Mouse (Mus musculus) neural tube, embryonic 14.5 days (tissue): ENCODE results near the gene Gm47969. TPM values are rescaled to one million over a fixed set of nuclear protein-coding genes. Genes with fewer than 3 reads are reported as not detected.

Source experiments
- ATAC-seq: fragments of 200-750 bp; cut with Nextera tagmentation; 2 replicates; pipeline ENCODE4 v1.8.0; 2017; ENCODE audit warnings: low read depth, mild to moderate bottlenecking, moderate TSS enrichment, moderate library complexity
- H3K27ac ChIP-seq: fragments of 300-500 bp; sonication (generic); 2 replicates; pipeline ENCODE4 v1.5.1; 2014; ENCODE audit warnings: low read depth, mild to moderate bottlenecking, control low read depth, low read length, moderate library complexity, mixed read lengths
- H3K27me3 ChIP-seq: fragments of 300-500 bp; sonication (generic); 2 replicates; pipeline ENCODE4 v1.6.1; 2014; ENCODE audit warnings: low read length; ENCODE audit not compliant: control insufficient read depth, insufficient read depth
- H3K36me3 ChIP-seq: fragments of 300-500 bp; sonication (generic); 2 replicates; pipeline ENCODE4 v1.6.1; 2014; ENCODE audit warnings: low read length, mixed read lengths; ENCODE audit not compliant: control insufficient read depth, insufficient read depth
- H3K4me1 ChIP-seq: fragments of 300-500 bp; sonication (generic); 2 replicates; pipeline ENCODE4 v1.6.1; 2014; ENCODE audit warnings: low read length; ENCODE audit not compliant: control insufficient read depth, insufficient read depth
- H3K4me2 ChIP-seq: fragments of 300-500 bp; sonication (generic); 2 replicates; pipeline ENCODE4 v1.6.1; 2014; ENCODE audit warnings: mild to moderate bottlenecking, low read depth, low read length, control low read depth
- H3K4me3 ChIP-seq: fragments of 300-500 bp; sonication (generic); 2 replicates; pipeline ENCODE4 v1.5.1; 2014; ENCODE audit warnings: low read depth, low read length, control low read depth, mixed read lengths
- H3K9ac ChIP-seq: fragments of 300-500 bp; sonication (generic); replicated peaks from 2 replicates; pipeline ENCODE4 v1.6.1; 2014; ENCODE audit warnings: low read depth, mild to moderate bottlenecking, control low read depth, low read length, mixed read lengths
- H3K9me3 ChIP-seq: fragments of 300-500 bp; sonication (generic); 2 replicates; pipeline ENCODE4 v1.6.1; 2016; ENCODE audit warnings: low read length; ENCODE audit not compliant: control insufficient read depth
- WGBS: fragments of 180-500 bp; shearing (Covaris S2); extraction: QIAGEN DNeasy Blood & Tissue Kit; methylation state at CpG from one replicate; pipeline ENCODE4 v1.1.7; 2014; 5-methylcytosine and 5-hydroxymethylcytosine counted together
- polyA plus RNA-seq: library from polyadenylated mRNA; unstranded; fragments of >200 nt; fragmentation: Nextera tagmentation; extraction: Ambion mirVana; gene quantifications from 2 replicates; pipeline ENCODE4 v1.2.1, GENCODE M21; 2014

Gene Gm47969
- polyA plus RNA-seq, 1 experiment from 2014 or later: not detected

- Histone ChIP-seq H3K36me3 (no peaks in the 10 kb centered on the region), H3K27me3 (no peaks in the 10 kb centered on the region)
- 91% methylated on average over 4 of the region's 4 CpGs for WGBS
These were observed 21.8 kb downstream of the Gm47969 start for GRCm38 (mm10) chr1:83066577-83066976.

GRCm38 (mm10) chr1:83067205-83067604 lies 22.5 kb downstream of the Gm47969 start:
- no peak for ATAC-seq
- no peaks in the 10 kb centered on the region for H3K36me3 ChIP-seq
- H3K4me3 ChIP-seq: no peak overlapping the region
- H3K27me3 ChIP-seq: no peaks in the 10 kb centered on the region
- H3K4me2 ChIP-seq: no peak overlapping the region
- no peaks in the 10 kb centered on the region for H3K4me1 ChIP-seq
- no peak overlapping the region for H3K27ac ChIP-seq
- no peak overlapping the region for H3K9ac ChIP-seq
- WGBS: 91% methylated on average over 10 of the region's 10 CpGs
- H3K9me3 ChIP-seq: no peaks in the 10 kb centered on the region

More at GRCm38 (mm10) chr1:83066577-83066976, 21.8 kb downstream of the Gm47969 start:
- no peak overlapping the region for H3K9ac ChIP-seq
- no peaks in the 10 kb centered on the region for H3K4me1 ChIP-seq
- no peak for ATAC-seq
- H3K27ac ChIP-seq: no peak overlapping the region
- no peak overlapping the region for H3K4me3 ChIP-seq
- H3K9me3 ChIP-seq: no peaks in the 10 kb centered on the region
- no peak overlapping the region for H3K4me2 ChIP-seq

- peak overlapping the region; percentile 39 for H3K4me2 ChIP-seq
- no peaks in the 10 kb centered on the region for H3K4me1 ChIP-seq
- no peaks in the 10 kb centered on the region for H3K9me3 ChIP-seq
- ATAC-seq: peak; percentile 56; the same call in 1 of the 2 replicates
- peak overlapping the region; percentile 8; the same call in 1 of the 2 replicates for H3K4me3 ChIP-seq
- WGBS: 39% methylated on average over 15 of the region's 15 CpGs
- H3K36me3 ChIP-seq: no peaks in the 10 kb centered on the region
- no peaks in the 10 kb centered on the region for H3K27me3 ChIP-seq
- H3K9ac ChIP-seq: no peak overlapping the region
- no peak overlapping the region for H3K27ac ChIP-seq
These were observed 30.9 kb downstream of the Gm47969 start for GRCm38 (mm10) chr1:83075526-83076189.

- Histone ChIP-seq H3K27ac (no peak overlapping the region), H3K36me3 (no peaks in the 10 kb centered on the region), H3K27me3 (no peaks in the 10 kb centered on the region), H3K9me3 (no peaks in the 10 kb centered on the region), H3K9ac (no peak overlapping the region), H3K4me3 (peak overlapping the region; percentile 8; the same call in 1 of the 2 replicates), H3K4me2 (peak overlapping the region; percentile 39), H3K4me1 (no peaks in the 10 kb centered on the region)
- ATAC-seq: peak; percentile 94
- WGBS: 54% methylated on average over 11 of the region's 11 CpGs
These were observed 31.6 kb downstream of the Gm47969 start for GRCm38 (mm10) chr1:83076190-83076917.

- WGBS: 88% methylated on average over 6 of the region's 6 CpGs
- H3K9ac ChIP-seq: no peak overlapping the region
- no peaks in the 10 kb centered on the region for H3K36me3 ChIP-seq
- no peak for ATAC-seq
- H3K9me3 ChIP-seq: no peaks in the 10 kb centered on the region
- H3K4me3 ChIP-seq: no peak overlapping the region
- H3K27me3 ChIP-seq: no peaks in the 10 kb centered on the region
- no peak overlapping the region for H3K27ac ChIP-seq
- H3K4me1 ChIP-seq: no peaks in the 10 kb centered on the region
- H3K4me2 ChIP-seq: no peak overlapping the region
These were observed 32.3 kb downstream of the Gm47969 start for GRCm38 (mm10) chr1:83077016-83077415.

- Histone ChIP-seq H3K4me1 (no peaks in the 10 kb centered on the region), H3K9ac (no peak overlapping the region), H3K27ac (no peak overlapping the region), H3K36me3 (no peaks in the 10 kb centered on the region), H3K4me3 (no peak overlapping the region), H3K4me2 (no peak overlapping the region), H3K9me3 (no peaks in the 10 kb centered on the region), H3K27me3 (no peaks in the 10 kb centered on the region)
- WGBS: 91% methylated on average over 2 of the region's 2 CpGs
- no peak for ATAC-seq
These were observed 40.1 kb downstream of the Gm47969 start for GRCm38 (mm10) chr1:83084790-83085189.

GRCm38 (mm10) chr1:83091268-83091667 lies 46.5 kb downstream of the Gm47969 start:
- WGBS: 84% methylated on average over 3 of the region's 3 CpGs
- Histone ChIP-seq H3K9me3 (no peaks in the 10 kb centered on the region), H3K27ac (no peak overlapping the region)

More at GRCm38 (mm10) chr1:83091268-83091667, 46.5 kb downstream of the Gm47969 start:
- no peak overlapping the region for H3K4me3 ChIP-seq
- H3K4me1 ChIP-seq: no peaks in the 10 kb centered on the region
- H3K27me3 ChIP-seq: no peaks in the 10 kb centered on the region
- no peak for ATAC-seq
- no peaks in the 10 kb centered on the region for H3K36me3 ChIP-seq
- no peak overlapping the region for H3K4me2 ChIP-seq
- no peak overlapping the region for H3K9ac ChIP-seq
